Mouse (Mus musculus) MEL (cell line): Measurements from ENCODE around the gene Synrg.

Source experiments
- CTCF ChIP-seq, 3 experiments: IDR thresholded peaks in 2 of 3; conservative IDR thresholded peaks in 1 of 3; 2 replicates each; pipeline ENCODE4 v1.5.1; 2011 to 2012; ENCODE audit warnings: low read length in 3 of 3, low read depth in 2 of 3, mild to moderate bottlenecking in 2 of 3, improper control_type of control experiment in 1 of 3, inconsistent platforms in 1 of 3, mixed read lengths in 1 of 3, moderate library complexity in 1 of 3; ENCODE audit not compliant: control insufficient read depth in 1 of 3, insufficient read depth in 1 of 3, poor library complexity in 1 of 3, severe bottlenecking in 1 of 3
- EP300 ChIP-seq, 2 experiments: IDR thresholded peaks; 2 replicates each; pipeline ENCODE4 v1.6.1; 2011; ENCODE audit warnings: improper control_type of control experiment in 2 of 2, low read length in 2 of 2, low read depth in 1 of 2, mild to moderate bottlenecking in 1 of 2
- MXI1 ChIP-seq: IDR thresholded peaks from 2 replicates; pipeline ENCODE4 v1.6.1; 2011; ENCODE audit warnings: mild to moderate bottlenecking, low read depth, low read length, improper control_type of control experiment
- POLR2A ChIP-seq, 2 experiments: IDR thresholded peaks; 2 replicates each; pipeline ENCODE4 v1.6.1; 2011 to 2012; ENCODE audit warnings: low read length in 2 of 2, mild to moderate bottlenecking in 2 of 2, control low read depth in 1 of 2, improper control_type of control experiment in 1 of 2, low read depth in 1 of 2, moderate library complexity in 1 of 2; ENCODE audit not compliant: control insufficient read depth in 1 of 2, insufficient read depth in 1 of 2, poor library complexity in 1 of 2
- RAD21 ChIP-seq: IDR thresholded peaks from 2 replicates; pipeline ENCODE4 v1.6.1; 2011; ENCODE audit warnings: mild to moderate bottlenecking, low read depth, low read length, improper control_type of control experiment
- TCF12 ChIP-seq: IDR thresholded peaks from 2 replicates; pipeline ENCODE4 v1.6.1; 2014; ENCODE audit warnings: low read depth, mild to moderate bottlenecking, inconsistent platforms, low read length, improper control_type of control experiment, moderate library complexity

DNA sequence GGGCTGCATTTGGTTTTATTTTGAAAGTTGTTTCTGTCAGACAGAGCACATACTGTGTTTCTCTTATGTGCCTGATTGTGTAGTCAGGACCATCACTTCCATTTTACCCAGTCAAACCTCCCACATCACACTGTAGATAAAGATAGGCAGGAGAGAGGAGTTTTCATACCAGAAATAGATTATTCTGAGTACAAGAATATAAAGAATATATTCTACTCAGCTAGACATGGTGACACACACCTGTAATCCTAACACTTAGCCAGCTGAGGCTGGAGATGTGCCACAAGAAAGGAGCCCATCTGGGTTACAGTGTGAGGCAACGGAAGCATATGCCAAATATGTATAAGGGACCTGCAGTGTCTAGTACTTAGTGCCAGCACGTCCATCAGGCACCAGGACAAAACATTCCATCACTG, 31.3 kb downstream of the Synrg start:
- TF ChIP-seq MXI1, result no peak
- TF ChIP-seq CTCF (IDR thresholded peaks at IDR 0.05 in 2 of 3, conservative IDR thresholded peaks at IDR 0.05 in 1 of 3; ENCODE audit: control insufficient read depth in 1 of 3, insufficient read depth in 1 of 3, low read depth in 2 of 3, low read length in 3 of 3, poor library complexity in 1 of 3, severe bottlenecking in 1 of 3), result no peak
- no peak for TF ChIP-seq TCF12
- TF ChIP-seq EP300 (IDR thresholded peaks at IDR 0.05; ENCODE audit: low read depth in 1 of 2, low read length in 2 of 2), result no peak
- TF ChIP-seq POLR2A (IDR thresholded peaks at IDR 0.05; ENCODE audit: control insufficient read depth in 1 of 2, insufficient read depth in 1 of 2, low read depth in 1 of 2, low read length in 2 of 2, poor library complexity in 1 of 2), result no peak
- no peak for TF ChIP-seq RAD21
